Mouse (Mus musculus): ENCODE results near the gene Coro7.

GRCm38 (mm10) chr16:4596141-4596728, 83.3 kb downstream of the Coro7 start:
- TF ChIP-seq CTCF (IDR thresholded peaks at IDR 0.05; ENCODE audit: insufficient read depth, low read length) (no peak), POLR2A (IDR thresholded peaks at IDR 0.05; ENCODE audit: borderline replicate concordance, extremely low read depth, low read depth, low read length) (no peak)
